Mouse (Mus musculus) heart, postnatal 0 days (tissue): Measurements from ENCODE around the gene Map3k5.

Experiments used
- CTCF ChIP-seq: IDR thresholded peaks from 2 replicates; pipeline ENCODE4 v1.5.1; 2016; ENCODE audit warnings: antibody characterized with exemption, control low read depth, low read depth
- EP300 ChIP-seq: IDR thresholded peaks from 2 replicates; pipeline ENCODE4 v1.6.1; 2016; ENCODE audit warnings: antibody characterized with exemption, low read depth

DNA sequence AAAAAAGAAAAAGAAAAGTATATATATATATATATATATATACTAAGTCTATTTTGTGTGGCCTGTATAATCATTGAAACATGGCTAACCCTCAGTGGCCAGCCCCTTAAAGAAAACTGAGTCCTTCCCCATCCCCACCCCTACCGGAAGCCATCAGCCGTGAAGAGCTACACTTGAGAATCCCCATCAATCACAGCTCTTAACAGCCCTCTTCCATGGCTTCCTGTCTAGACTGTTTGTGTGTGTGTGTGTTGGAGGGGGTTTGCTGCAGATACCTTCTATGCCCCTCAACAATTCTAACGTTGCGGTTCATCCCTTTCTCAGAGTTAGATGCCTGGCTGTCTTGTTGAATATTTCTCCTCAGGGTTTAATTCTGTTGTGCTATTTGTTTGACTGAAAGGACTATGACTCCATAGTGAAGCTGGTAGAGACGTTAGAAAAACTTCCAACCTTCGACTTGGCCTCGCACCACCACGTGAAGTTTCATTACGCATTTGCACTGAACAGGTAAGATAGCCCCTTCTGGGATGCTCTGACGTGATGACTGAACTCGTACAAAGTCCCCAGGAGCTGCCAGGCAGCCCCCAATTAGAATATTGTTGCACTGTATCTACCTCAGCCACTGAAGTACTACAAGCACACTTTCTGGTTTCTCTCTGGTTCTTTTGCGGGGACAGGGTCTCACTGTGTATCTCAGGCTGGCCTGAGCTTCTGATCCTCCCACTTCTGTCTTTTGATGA, 91.7 kb downstream of the Map3k5 start:
- TF ChIP-seq CTCF (no peak), EP300 (no peak)
